Mouse (Mus musculus) cerebellum, adult 2 months (tissue): ENCODE results near the gene Mdm2. TPM values are rescaled to one million over a fixed set of nuclear protein-coding genes. Genes with fewer than 3 reads are reported as not detected.

Experiments
- DNase-seq, 2 experiments: peaks; one replicate each; pipeline ENCODE4 v3.0.0; 2021
- H3K27ac ChIP-seq: fragments of 200-500 bp; 2 replicates; pipeline ENCODE4 v1.5.1; 2012; ENCODE audit warnings: low read length, control low read depth, inconsistent platforms; ENCODE audit not compliant: insufficient read depth
- H3K27me3 ChIP-seq: fragments of 200-500 bp; 2 replicates; pipeline ENCODE4 v1.6.1; 2012; ENCODE audit warnings: inconsistent platforms, mild to moderate bottlenecking, low read length, moderate library complexity; ENCODE audit not compliant: control insufficient read depth, insufficient read depth
- H3K4me1 ChIP-seq: fragments of 200-500 bp; 2 replicates; pipeline ENCODE4 v1.6.1; 2011; ENCODE audit warnings: low read length; ENCODE audit not compliant: control insufficient read depth, insufficient read depth
- H3K4me3 ChIP-seq: fragments of 200-500 bp; replicated peaks from 2 replicates; pipeline ENCODE3; 2011; ENCODE audit warnings: mild to moderate bottlenecking, low read depth, low read length, control low read depth; ENCODE audit not compliant: insufficient read depth
- CTCF ChIP-seq: fragments of 200-500 bp; IDR thresholded peaks from 2 replicates; pipeline ENCODE4 v1.5.1; 2011; ENCODE audit warnings: low read depth, mild to moderate bottlenecking, control low read depth, low read length, moderate library complexity, borderline replicate concordance; ENCODE audit not compliant: insufficient read depth
- POLR2A ChIP-seq: fragments of 200-500 bp; IDR thresholded peaks from 2 replicates; pipeline ENCODE4 v1.6.1; 2011; ENCODE audit warnings: low read length, control low read depth, borderline replicate concordance; ENCODE audit not compliant: insufficient read depth
- WGBS: fragments of 180-500 bp; shearing (Covaris S2); methylation state at CpG from one replicate; pipeline ENCODE4 v1.1.7; 2018; 5-methylcytosine and 5-hydroxymethylcytosine counted together
- polyA plus RNA-seq: library from polyadenylated mRNA; depleted of rRNA; stranded (reverse); fragments of >200 nt; gene quantifications from 2 replicates; pipeline ENCODE4 v1.2.3, GENCODE M21; 2012

The Mdm2 gene
- polyA plus RNA-seq, 1 experiment: 67.6 TPM

DNA sequence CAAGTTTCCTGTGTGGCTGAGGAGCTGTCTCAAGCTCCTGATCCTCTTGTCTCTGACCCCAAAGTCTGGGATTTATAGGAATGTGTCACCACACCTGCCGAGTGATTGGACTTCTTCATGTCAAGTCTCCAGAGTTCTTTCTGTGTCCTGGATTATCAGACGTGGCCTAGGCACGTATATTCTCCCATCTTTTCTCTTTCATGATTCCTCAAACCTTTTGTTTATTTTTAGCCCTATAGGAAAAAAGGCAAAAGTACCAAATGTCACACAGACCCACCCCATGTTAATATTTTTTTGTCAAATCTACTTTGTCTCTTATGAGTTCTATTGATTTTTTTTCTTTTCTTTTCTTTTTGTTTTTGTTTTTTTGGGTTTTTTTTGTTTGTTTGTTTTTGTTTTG, 61.9 kb downstream of the Mdm2 start:
- TF ChIP-seq CTCF (no peak), POLR2A (no peak)
- H3K27ac ChIP-seq: no peak overlapping the region
- no peak overlapping the region for H3K4me3 ChIP-seq
- H3K4me1 ChIP-seq: no peaks in the 10 kb centered on the region
- no peak for DNase-seq
- H3K27me3 ChIP-seq: no peaks in the 10 kb centered on the region
- 97% methylated on average over 3 of the region's 3 CpGs for WGBS

DNA sequence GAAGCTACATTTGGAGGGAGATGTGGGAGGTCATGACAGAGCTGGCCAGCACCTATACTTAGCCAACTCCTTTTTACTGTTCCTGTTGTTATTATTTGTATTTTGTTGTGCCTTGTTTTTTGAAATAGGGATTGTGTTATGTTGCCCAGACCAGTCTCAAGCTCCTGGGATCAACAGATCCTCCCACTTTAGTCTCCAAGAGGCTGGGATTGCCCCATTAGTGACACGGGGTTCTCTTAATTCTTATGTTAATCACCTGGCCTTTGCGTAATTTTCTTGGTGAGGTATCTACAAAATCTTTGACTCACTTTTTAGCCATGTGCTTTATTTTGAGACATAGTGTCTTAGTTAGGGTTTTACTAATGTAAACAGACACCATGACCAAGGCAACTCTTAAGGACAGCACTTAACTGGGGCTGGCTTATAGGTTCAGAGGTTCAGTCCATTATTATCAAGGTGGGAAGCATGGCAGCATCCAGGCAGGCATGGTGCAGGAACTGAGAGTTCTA, 62.5 kb downstream of the Mdm2 start:
- 93% methylated on average over 2 of the region's 2 CpGs for WGBS
- H3K4me3 ChIP-seq: no peak overlapping the region
- no peaks in the 10 kb centered on the region for H3K27me3 ChIP-seq
- no peak overlapping the region for H3K27ac ChIP-seq
- no peaks in the 10 kb centered on the region for H3K4me1 ChIP-seq
- TF ChIP-seq CTCF: no peak
- TF ChIP-seq POLR2A: no peak
- DNase-seq: no peak

DNA sequence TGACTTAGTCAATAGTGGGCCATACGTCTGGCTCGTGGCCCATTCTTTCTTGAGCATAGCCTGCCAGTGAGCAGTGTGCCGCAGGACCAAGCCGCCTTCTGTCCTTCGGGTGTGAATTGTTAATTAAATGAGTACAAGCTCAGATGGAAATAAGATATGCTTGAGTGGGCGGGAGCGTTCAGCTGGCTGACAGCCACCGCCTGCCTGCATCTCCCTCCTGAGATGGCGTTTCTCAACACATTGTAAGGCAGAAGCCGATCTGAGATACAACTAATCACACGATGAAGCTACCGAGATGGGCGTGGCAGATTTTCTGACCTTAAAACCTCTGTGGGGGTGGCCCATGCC, 63.4 kb downstream of the Mdm2 start:
- TF ChIP-seq CTCF (no peak), POLR2A (no peak)
- 7% methylated on average over 13 of the region's 13 CpGs for WGBS

DNA sequence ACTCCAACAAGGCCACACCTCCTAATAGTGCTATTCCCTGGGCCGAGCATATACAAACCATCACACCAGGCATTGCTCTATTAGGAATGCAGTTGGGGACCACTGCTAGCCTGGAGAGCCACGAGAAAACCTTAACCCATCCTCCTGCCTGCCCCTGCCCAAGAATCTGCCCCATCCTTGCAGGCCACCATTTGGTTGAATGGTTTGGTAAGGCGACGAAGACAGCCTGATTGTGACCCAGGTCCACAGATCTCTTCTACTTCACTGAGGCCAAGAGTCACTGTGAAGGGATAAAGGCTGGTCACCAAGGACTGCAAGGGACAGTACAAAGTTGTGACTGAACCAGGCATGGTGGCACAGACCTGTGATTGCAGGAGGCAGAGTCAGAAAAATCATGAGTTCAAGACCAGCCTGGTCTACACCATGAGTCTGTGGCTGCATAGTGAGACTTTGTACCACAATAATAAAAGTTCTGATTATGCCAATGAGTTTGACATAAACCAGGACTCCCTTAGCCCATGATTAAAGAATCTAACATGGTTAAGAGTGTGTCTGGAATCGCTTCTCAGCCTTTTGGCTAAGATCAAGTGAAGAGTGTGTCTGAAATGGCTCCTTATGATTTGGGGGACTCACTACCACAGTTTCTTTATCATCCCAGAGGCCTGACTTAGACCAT, 63.9 kb downstream of the Mdm2 start:
- TF ChIP-seq POLR2A: no peak
- DNase-seq: no peak
- 95% methylated on average over 5 of the region's 5 CpGs for WGBS
- Histone ChIP-seq H3K27me3 (no peaks in the 10 kb centered on the region), H3K4me1 (no peaks in the 10 kb centered on the region), H3K4me3 (no peak overlapping the region), H3K27ac (no peak overlapping the region)

More for the DNA sequence above, 63.4 kb downstream of the Mdm2 start:
- no peak overlapping the region for H3K27ac ChIP-seq
- DNase-seq: peak; percentile 36 to 55
- no peaks in the 10 kb centered on the region for H3K4me1 ChIP-seq
- H3K4me3 ChIP-seq: no peak overlapping the region
- H3K27me3 ChIP-seq: no peaks in the 10 kb centered on the region

DNA sequence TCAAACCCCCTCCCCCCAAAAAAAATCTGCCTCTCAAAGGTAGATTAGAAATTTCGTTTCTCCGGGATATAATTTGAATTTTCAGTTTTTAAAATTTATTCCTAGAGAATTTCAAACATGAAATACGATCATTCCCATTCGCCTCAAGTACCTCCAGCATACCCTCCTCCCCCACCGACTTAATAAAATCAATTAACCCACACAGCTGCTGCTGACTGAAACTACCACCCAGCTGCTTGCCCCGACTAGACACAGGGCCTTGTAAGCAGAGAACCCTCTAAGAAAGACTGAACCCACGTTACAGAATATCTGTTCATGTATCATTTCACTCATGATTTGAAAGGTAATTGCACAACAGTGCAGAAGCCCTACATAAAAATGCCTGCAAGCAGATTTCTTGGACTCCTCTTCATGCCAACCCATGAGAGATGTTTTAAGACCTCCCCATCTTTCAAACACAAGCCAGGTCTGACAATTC, 65.0 kb downstream of the Mdm2 start:
- H3K27ac ChIP-seq: no peak overlapping the region
- no peaks in the 10 kb centered on the region for H3K27me3 ChIP-seq
- 82% methylated on average over 7 of the region's 7 CpGs for WGBS
- H3K4me1 ChIP-seq: no peaks in the 10 kb centered on the region
- TF ChIP-seq POLR2A (no peak), CTCF (no peak)
- no peak for DNase-seq
- no peak overlapping the region for H3K4me3 ChIP-seq

DNA sequence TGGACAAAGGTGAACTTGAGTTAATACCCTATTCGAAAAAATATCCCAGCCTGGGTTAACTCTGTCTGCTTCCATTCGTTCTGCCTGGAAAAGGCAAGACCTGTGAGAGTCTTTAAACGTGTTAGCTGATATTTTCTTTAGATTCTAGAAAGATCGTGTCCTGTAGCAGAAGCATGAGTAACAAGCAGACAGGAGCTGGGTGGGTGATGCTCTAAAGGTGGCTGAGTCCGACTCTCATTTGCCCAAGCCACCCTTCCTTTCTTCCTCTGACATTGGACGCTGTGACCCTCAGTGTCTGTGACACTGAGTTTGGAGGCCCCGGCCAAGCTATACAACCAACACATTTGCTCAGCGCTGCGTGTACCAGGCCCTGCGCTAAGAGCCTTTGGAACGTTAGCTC, 65.7 kb downstream of the Mdm2 start:
- H3K4me3 ChIP-seq: no peak overlapping the region
- TF ChIP-seq POLR2A: no peak
- no peak for TF ChIP-seq CTCF
- no peaks in the 10 kb centered on the region for H3K27me3 ChIP-seq
- H3K4me1 ChIP-seq: no peaks in the 10 kb centered on the region
- H3K27ac ChIP-seq: no peak overlapping the region
- DNase-seq: no peak
- 92% methylated on average over 11 of the region's 11 CpGs for WGBS

DNA sequence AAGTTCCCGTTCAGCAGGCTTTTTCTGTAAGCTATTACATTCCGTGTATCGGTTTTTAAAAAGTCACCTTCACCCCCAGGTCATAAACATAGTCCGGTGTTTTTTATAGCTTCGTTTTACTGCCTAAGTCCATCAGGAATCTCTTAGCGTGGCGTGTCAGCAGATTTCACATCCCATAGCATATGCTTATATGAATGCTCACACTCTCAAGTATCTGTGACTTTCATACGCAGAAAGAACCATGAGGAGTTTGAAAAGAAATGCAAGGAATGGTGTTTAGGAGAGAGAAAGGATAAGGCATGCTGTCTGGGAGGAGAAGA, 66.2 kb downstream of the Mdm2 start:
- no peak for TF ChIP-seq CTCF
- TF ChIP-seq POLR2A: no peak
- no peak for DNase-seq
- no peak overlapping the region for H3K4me3 ChIP-seq
- H3K4me1 ChIP-seq: no peaks in the 10 kb centered on the region
- H3K27ac ChIP-seq: no peak overlapping the region
- 96% methylated on average over 8 of the region's 8 CpGs for WGBS
- no peaks in the 10 kb centered on the region for H3K27me3 ChIP-seq

DNA sequence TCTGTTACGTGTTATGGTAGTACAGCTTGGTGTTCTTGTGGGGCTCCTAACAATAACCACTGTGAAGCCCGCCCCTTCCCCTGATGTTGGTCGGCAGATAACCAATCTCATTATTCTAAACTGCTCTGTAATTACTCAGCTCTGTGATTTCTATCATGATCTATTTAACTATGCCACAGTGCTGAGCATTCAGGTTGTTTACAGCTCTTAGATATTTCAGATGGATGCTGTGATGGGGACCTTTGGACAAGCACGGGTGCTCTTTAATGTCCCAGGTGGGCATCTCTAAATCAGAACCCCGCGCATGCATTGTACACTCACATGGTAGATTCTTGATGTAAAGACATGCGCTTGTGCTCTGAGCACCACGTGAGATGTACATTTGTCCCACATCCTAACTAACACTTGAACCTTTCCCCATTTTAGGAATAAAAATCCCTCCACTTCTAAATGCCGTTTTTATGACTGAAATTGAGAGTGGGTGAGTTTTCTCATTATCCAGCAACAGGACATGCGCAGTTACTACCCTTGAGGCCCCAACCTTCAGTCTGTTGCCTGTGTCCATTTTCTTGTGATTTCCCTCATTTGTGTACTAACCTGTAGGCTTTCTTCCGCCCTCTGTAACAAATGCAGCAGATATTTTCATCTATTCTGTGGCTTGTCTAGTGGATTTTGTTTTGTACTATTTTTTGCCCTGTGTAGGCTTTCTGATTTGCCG, 66.7 kb downstream of the Mdm2 start:
- WGBS: 93% methylated on average over 12 of the region's 12 CpGs
- Histone ChIP-seq H3K27ac (no peak overlapping the region), H3K4me1 (no peaks in the 10 kb centered on the region), H3K4me3 (no peak overlapping the region), H3K27me3 (no peaks in the 10 kb centered on the region)
- TF ChIP-seq CTCF (no peak), POLR2A (no peak)
- DNase-seq: no peak
